Mouse (Mus musculus): ENCODE measurements around the gene Wdr31. TPM values are rescaled to one million over a fixed set of nuclear protein-coding genes. Genes with fewer than 3 reads are reported as not detected.

Gene Wdr31
- polyA plus RNA-seq, 1 experiment from 2014 or later = 7.9 TPM

DNA sequence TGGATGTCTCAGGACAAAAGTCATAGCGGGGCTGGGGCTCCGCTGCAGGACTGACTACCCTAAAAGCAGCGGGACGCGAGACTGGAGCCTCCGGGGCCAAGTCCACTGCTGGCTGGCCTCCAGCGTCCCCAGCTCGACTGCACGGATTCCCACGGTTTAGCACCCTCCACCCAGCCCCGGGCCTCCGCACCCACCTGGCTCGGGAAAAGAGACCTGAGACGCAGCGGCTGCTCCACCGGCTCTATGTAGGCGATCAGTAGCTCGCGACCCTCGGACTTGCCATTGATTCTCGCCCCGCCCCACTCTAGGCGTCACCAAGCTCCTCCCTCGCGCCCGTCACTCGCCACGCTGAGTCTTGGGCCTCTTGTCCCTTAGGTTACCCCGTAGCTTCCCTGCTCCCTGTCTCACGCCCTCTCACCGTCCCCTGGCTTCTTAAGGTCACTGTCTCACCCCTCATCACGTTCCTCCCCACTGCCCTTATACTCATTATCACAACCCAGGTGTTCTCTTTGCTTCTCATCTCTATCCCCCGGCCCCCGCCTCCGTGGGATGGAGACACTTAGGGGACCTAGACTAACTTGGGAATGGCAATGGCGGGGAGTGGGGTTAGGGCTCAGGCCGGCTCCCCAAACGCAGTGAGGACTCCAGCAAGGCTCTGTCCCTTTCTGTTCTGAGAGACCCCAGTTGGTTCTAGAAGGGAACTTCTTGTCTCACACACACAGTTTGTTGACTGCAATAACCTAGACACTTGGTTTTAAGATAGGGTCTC lies 31.5 kb upstream of the Wdr31 start:
- no peak overlapping the region for H3K27ac ChIP-seq (ENCODE audit: low read depth, low read length)
- WGBS = 2% methylated on average over 38 of the region's 38 CpGs

DNA sequence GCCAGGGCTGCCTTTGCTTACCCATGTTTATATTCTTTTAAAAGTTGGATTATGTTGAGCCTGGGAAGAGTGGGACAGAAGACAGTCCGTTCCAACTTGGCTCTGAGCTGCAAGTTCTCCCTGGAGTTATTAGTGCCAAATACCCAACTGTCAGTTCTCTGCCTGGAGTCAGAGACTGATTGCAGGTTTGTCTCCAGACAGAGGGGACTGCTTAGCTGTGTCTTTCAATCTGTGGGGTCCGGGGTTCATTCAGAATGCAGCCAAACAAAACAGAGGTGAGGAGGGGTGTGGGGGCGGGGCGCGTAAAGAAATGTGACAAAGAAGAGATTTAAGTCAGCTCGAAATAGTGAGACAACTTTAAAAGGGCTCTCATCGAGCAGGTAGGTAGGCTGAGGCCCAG lies 30.8 kb upstream of the Wdr31 start:
- no peaks in the 10 kb centered on the region for H3K9me3 ChIP-seq (ENCODE audit: control insufficient read depth, low read length)
- peaks cover 4% of the 10 kb centered on the region; the same call in 1 of the 2 replicates for H3K4me1 ChIP-seq (ENCODE audit: control insufficient read depth, insufficient read depth, low read length)
- no peak overlapping the region for H3K27ac ChIP-seq (ENCODE audit: low read depth, low read length)
- DNase-seq (ENCODE audit: low spot score, missing footprints) (no peak), ATAC-seq (ENCODE audit: low FRiP score) (peak; percentile 31; the same call in 1 of the 2 replicates)
- peak overlapping the region; percentile 77 for H3K9ac ChIP-seq (ENCODE audit: low read length)
- H3K4me2 ChIP-seq = peak overlapping the region; percentile 70
- WGBS = 4% methylated on average over 7 of the region's 7 CpGs
- H3K27me3 ChIP-seq (ENCODE audit: control insufficient read depth, insufficient read depth, low read length) = no peaks in the 10 kb centered on the region
- peaks cover 4% of the 10 kb centered on the region; the same call in 1 of the 2 replicates for H3K36me3 ChIP-seq (ENCODE audit: control insufficient read depth, insufficient read depth, low read length)
- H3K4me3 ChIP-seq (ENCODE audit: low read depth, low read length) = peak overlapping the region; percentile 74

More for the DNA sequence above, 31.5 kb upstream of the Wdr31 start:
- peaks cover 4% of the 10 kb centered on the region; the same call in 1 of the 2 replicates for H3K36me3 ChIP-seq (ENCODE audit: control insufficient read depth, insufficient read depth, low read length)
- H3K4me3 ChIP-seq (ENCODE audit: low read depth, low read length) = peak overlapping the region; percentile 74
- peaks cover 4% of the 10 kb centered on the region; the same call in 1 of the 2 replicates for H3K4me1 ChIP-seq (ENCODE audit: control insufficient read depth, insufficient read depth, low read length)
- peak overlapping the region; percentile 70 for H3K4me2 ChIP-seq
- H3K27me3 ChIP-seq (ENCODE audit: control insufficient read depth, insufficient read depth, low read length) = no peaks in the 10 kb centered on the region
- no peaks in the 10 kb centered on the region for H3K9me3 ChIP-seq (ENCODE audit: control insufficient read depth, low read length)
- peak overlapping the region; percentile 77 for H3K9ac ChIP-seq (ENCODE audit: low read length)
- DNase-seq (ENCODE audit: low spot score, missing footprints) (peak; percentile 99), ATAC-seq (ENCODE audit: low FRiP score) (peak; percentile 98)

DNA sequence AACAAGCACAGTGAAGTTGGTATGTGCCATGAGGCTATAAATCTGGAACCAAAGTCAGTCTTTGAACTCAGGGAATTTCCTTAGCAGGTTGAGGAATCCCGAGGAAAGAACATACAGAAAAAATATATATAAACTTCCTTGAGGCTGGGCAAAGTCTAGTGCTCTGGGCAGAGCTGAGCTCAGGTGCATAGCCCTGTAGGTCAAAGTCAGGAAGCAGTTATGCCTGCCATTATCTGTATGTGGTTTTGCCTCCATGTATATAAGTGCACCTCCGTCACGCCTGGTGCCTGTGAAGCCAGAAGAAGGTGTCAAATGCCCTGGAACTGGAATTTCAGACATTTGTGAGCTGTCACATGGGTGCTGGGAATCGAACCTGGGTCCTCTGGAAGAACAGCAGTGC lies 30.1 kb upstream of the Wdr31 start:
- no peak overlapping the region for H3K9ac ChIP-seq (ENCODE audit: low read length)
- peaks cover 4% of the 10 kb centered on the region; the same call in 1 of the 2 replicates for H3K36me3 ChIP-seq (ENCODE audit: control insufficient read depth, insufficient read depth, low read length)
- DNase-seq (ENCODE audit: low spot score, missing footprints) (no peak), ATAC-seq (ENCODE audit: low FRiP score) (no peak)
- H3K9me3 ChIP-seq (ENCODE audit: control insufficient read depth, low read length) = no peaks in the 10 kb centered on the region
- peaks cover 4% of the 10 kb centered on the region; the same call in 1 of the 2 replicates for H3K4me1 ChIP-seq (ENCODE audit: control insufficient read depth, insufficient read depth, low read length)
- WGBS = 87% methylated on average over 4 of the region's 4 CpGs
- H3K4me2 ChIP-seq = no peak overlapping the region
- no peak overlapping the region for H3K4me3 ChIP-seq (ENCODE audit: low read depth, low read length)
- no peak overlapping the region for H3K27ac ChIP-seq (ENCODE audit: low read depth, low read length)
- H3K27me3 ChIP-seq (ENCODE audit: control insufficient read depth, insufficient read depth, low read length) = no peaks in the 10 kb centered on the region

DNA sequence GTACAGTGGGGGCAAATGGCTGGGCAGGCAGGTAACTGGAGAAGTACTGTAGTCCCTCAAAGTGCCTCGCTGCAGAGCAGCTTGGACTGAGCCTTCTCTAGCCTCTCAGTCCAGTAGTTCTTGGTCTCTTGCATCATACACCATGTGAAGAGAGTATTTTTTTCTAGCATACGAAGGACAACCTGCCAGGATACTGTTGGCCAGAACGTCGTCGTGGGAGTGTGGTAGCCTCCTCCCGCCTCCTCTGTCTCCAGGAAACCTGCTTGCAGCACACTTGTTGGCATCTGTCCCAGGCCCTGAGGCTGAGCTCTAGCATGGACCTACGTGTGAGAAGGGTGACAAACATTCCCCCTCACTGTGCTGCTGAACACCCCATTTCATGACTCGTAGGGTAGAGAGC lies 26.1 kb upstream of the Wdr31 start:
- DNase-seq (ENCODE audit: low spot score, missing footprints) = no peak
- Histone ChIP-seq H3K9me3 (ENCODE audit: control insufficient read depth, low read length) (no peaks in the 10 kb centered on the region), H3K4me1 (ENCODE audit: control insufficient read depth, insufficient read depth, low read length) (peaks cover 4% of the 10 kb centered on the region; the same call in 1 of the 2 replicates), H3K4me2 (no peak overlapping the region), H3K27me3 (ENCODE audit: control insufficient read depth, insufficient read depth, low read length) (no peaks in the 10 kb centered on the region), H3K4me3 (ENCODE audit: low read depth, low read length) (no peak overlapping the region), H3K27ac (ENCODE audit: low read depth, low read length) (no peak overlapping the region), H3K36me3 (ENCODE audit: control insufficient read depth, insufficient read depth, low read length) (peaks cover 4% of the 10 kb centered on the region; the same call in 1 of the 2 replicates), H3K9ac (ENCODE audit: low read length) (no peak overlapping the region)
- ATAC-seq (ENCODE audit: low FRiP score) = no peak
- 85% methylated on average over 8 of the region's 8 CpGs for WGBS

DNA sequence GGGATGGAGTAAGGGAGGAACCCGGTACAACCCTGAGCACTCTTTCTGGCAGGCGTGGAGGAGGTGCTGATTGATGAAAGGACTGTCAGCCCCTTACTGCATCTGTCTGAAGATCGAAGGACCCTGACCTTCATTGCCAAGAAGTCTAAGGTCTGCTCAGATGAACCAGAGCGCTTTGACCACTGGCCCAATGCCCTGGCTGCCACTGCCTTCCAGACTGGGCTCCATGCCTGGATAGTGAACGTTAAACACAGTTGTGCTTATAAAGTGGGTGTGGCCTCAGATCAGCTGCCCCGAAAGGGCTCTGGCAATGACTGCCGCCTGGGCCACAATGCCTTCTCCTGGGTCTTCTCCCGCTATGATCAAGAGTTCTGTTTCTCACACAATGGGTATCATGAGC lies 25.2 kb upstream of the Wdr31 start:
- Histone ChIP-seq H3K9me3 (ENCODE audit: control insufficient read depth, low read length) (no peaks in the 10 kb centered on the region), H3K9ac (ENCODE audit: low read length) (no peak overlapping the region), H3K4me1 (ENCODE audit: control insufficient read depth, insufficient read depth, low read length) (no peaks in the 10 kb centered on the region), H3K4me3 (ENCODE audit: low read depth, low read length) (no peak overlapping the region), H3K36me3 (ENCODE audit: control insufficient read depth, insufficient read depth, low read length) (peaks cover 4% of the 10 kb centered on the region; the same call in 1 of the 2 replicates), H3K4me2 (no peak overlapping the region), H3K27ac (ENCODE audit: low read depth, low read length) (no peak overlapping the region), H3K27me3 (ENCODE audit: control insufficient read depth, insufficient read depth, low read length) (no peaks in the 10 kb centered on the region)
- DNase-seq (ENCODE audit: low spot score, missing footprints) (no peak), ATAC-seq (ENCODE audit: low FRiP score) (no peak)
- WGBS = 85% methylated on average over 8 of the region's 8 CpGs

DNA sequence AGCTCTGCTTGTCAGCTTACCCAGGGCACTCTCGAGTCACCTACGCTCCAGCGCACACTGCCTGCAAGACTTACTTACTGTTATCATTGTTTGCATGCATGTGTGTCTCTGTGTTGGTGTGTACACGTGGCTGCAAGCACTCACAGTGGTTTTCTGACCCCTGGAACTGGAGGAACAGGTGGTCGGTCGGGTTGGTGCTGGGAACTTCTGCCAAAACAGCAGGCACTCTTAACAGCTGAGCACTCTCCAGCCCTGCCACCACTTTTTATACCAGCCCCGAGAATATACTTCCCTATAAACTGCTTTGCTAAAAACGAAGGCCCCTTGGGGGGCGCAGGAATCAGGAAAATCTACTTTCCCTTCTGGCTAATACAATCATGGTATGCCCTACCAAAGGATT lies 23.5 kb upstream of the Wdr31 start:
- ATAC-seq (ENCODE audit: low FRiP score) = no peak
- 73% methylated on average over 9 of the region's 9 CpGs for WGBS
- Histone ChIP-seq H3K4me2 (no peak overlapping the region), H3K27ac (ENCODE audit: low read depth, low read length) (no peak overlapping the region), H3K4me3 (ENCODE audit: low read depth, low read length) (no peak overlapping the region), H3K9me3 (ENCODE audit: control insufficient read depth, low read length) (no peaks in the 10 kb centered on the region), H3K36me3 (ENCODE audit: control insufficient read depth, insufficient read depth, low read length) (no peaks in the 10 kb centered on the region), H3K27me3 (ENCODE audit: control insufficient read depth, insufficient read depth, low read length) (no peaks in the 10 kb centered on the region), H3K9ac (ENCODE audit: low read length) (no peak overlapping the region), H3K4me1 (ENCODE audit: control insufficient read depth, insufficient read depth, low read length) (no peaks in the 10 kb centered on the region)
- no peak for DNase-seq (ENCODE audit: low spot score, missing footprints)

DNA sequence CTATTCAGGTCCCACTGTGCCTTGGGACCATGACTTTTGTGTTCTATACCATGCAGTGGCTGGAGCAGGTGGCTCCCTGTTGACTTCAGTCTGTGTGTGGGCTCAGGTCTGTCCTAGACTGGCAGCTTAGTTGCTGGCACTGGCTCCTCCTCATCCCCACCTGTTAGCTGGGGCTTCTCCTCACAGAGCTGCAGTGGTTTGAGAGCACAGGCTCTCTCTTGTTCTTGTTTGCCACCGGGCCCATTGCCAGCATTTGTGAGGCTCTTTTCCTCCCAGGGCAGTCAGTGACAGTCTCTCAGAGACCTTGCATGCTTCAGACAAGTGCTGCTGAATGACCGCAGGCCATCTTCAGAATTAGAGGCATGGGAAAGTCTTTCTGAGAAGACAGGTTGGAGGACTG lies 22.0 kb upstream of the Wdr31 start:
- no peaks in the 10 kb centered on the region for H3K27me3 ChIP-seq (ENCODE audit: control insufficient read depth, insufficient read depth, low read length)
- WGBS = 90% methylated on average over 2 of the region's 2 CpGs
- H3K4me1 ChIP-seq (ENCODE audit: control insufficient read depth, insufficient read depth, low read length) = no peaks in the 10 kb centered on the region
- no peaks in the 10 kb centered on the region for H3K36me3 ChIP-seq (ENCODE audit: control insufficient read depth, insufficient read depth, low read length)
- DNase-seq (ENCODE audit: low spot score, missing footprints) = no peak
- no peak overlapping the region for H3K9ac ChIP-seq (ENCODE audit: low read length)
- no peaks in the 10 kb centered on the region for H3K9me3 ChIP-seq (ENCODE audit: control insufficient read depth, low read length)
- no peak overlapping the region for H3K4me2 ChIP-seq
- H3K27ac ChIP-seq (ENCODE audit: low read depth, low read length) = no peak overlapping the region
- ATAC-seq (ENCODE audit: low FRiP score) = no peak
- no peak overlapping the region for H3K4me3 ChIP-seq (ENCODE audit: low read depth, low read length)

DNA sequence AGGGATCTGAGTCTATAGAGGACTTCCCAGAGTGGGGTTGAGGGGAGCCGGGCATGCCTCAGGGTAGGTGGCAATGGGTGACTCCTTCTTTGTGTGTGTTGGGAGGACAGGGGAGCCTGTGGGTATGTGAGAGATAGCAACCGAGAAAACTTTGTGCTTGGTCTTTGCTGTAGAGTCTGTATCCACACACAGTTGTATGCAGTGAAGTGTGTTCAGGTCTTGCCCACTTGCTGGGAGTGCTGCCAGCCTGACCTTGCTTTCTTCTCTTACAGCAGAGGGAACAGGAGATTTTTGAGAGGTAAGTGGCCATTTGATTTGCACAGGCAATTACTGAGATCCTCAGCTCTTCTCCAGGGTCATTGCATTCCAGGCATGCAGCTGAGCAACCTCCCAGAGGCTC lies 17.2 kb upstream of the Wdr31 start:
- DNase-seq (ENCODE audit: low spot score, missing footprints) (no peak), ATAC-seq (ENCODE audit: low FRiP score) (no peak)
- Histone ChIP-seq H3K4me3 (ENCODE audit: low read depth, low read length) (no peak overlapping the region), H3K27ac (ENCODE audit: low read depth, low read length) (no peak overlapping the region), H3K4me2 (no peak overlapping the region), H3K36me3 (ENCODE audit: control insufficient read depth, insufficient read depth, low read length) (no peaks in the 10 kb centered on the region), H3K4me1 (ENCODE audit: control insufficient read depth, insufficient read depth, low read length) (no peaks in the 10 kb centered on the region), H3K9ac (ENCODE audit: low read length) (no peak overlapping the region), H3K27me3 (ENCODE audit: control insufficient read depth, insufficient read depth, low read length) (no peaks in the 10 kb centered on the region), H3K9me3 (ENCODE audit: control insufficient read depth, low read length) (no peaks in the 10 kb centered on the region)
- WGBS = 92% methylated on average over 2 of the region's 2 CpGs

DNA sequence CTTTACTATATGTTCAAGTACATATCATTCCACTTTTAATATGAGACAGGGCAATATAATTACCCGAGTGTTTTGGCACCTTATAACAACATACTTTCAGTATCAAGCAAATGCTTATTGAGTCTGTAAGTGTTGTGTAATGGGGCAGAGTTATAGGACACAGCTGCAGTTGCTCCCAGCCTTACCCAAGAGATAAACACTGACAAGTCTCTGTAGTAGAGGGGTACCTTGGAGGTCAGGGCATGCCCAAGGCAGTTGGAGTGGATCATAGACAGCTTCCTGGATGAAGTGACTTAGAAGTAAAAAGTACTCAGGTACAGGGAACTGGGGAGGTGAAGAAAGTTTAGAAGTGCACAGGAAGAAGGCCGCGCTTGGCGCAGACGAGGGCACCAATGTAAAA lies 16.5 kb upstream of the Wdr31 start:
- ATAC-seq (ENCODE audit: low FRiP score) (no peak), DNase-seq (ENCODE audit: low spot score, missing footprints) (no peak)
- H3K4me2 ChIP-seq = no peak overlapping the region
- no peaks in the 10 kb centered on the region for H3K36me3 ChIP-seq (ENCODE audit: control insufficient read depth, insufficient read depth, low read length)
- no peak overlapping the region for H3K4me3 ChIP-seq (ENCODE audit: low read depth, low read length)
- H3K27ac ChIP-seq (ENCODE audit: low read depth, low read length) = no peak overlapping the region
- no peaks in the 10 kb centered on the region for H3K4me1 ChIP-seq (ENCODE audit: control insufficient read depth, insufficient read depth, low read length)
- 93% methylated on average over 5 of the region's 5 CpGs for WGBS
- no peak overlapping the region for H3K9ac ChIP-seq (ENCODE audit: low read length)
- no peaks in the 10 kb centered on the region for H3K9me3 ChIP-seq (ENCODE audit: control insufficient read depth, low read length)
- no peaks in the 10 kb centered on the region for H3K27me3 ChIP-seq (ENCODE audit: control insufficient read depth, insufficient read depth, low read length)
